Comparison of ENCODE assay signal across 8 mouse cellular contexts in the genomic region with DNA sequence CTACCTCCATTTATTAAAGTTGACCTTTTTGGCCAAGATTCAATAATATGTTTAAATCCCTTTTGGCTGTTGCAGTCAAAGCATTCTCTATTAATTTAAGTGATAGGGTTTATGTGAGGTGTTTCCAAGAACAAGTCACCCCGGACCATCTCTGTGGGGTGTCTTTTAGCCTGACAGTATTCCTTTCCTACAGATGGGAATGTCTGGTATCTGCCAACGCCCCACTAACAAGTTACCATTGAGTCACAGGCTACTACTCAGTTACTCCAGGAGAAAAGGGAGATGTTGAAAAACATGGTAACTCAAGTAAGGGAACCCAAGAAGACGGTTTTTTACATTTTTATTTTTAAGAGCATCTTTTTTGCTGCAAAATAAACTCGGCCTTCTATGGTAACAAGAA. TPM values are rescaled to one million over a fixed set of nuclear protein-coding genes. Genes with fewer than 3 reads are reported as not detected.
DNase-seq lines count a peak whose midpoint lies in the region; ATAC-seq and TF ChIP-seq lines count a peak whose summit lies in the region.

No protein-coding gene starts in this region.

- no peaks in the 10 kb centered on the region for H3K9me3 ChIP-seq in forebrain, embryonic 11.5 days (ENCODE audit: control insufficient read depth, low read length)
- no peaks in the 10 kb centered on the region for H3K9me3 ChIP-seq in limb, embryonic 10.5 days (replicated peaks)
- H3K9me3 ChIP-seq in neural tube, embryonic 12.5 days = no peaks in the 10 kb centered on the region

- H3K79me2 ChIP-seq in liver, adult 2 months (ENCODE audit: control insufficient read depth, insufficient read depth, low read length) = peaks cover 21% of the 10 kb centered on the region

- H3K4me3 ChIP-seq in liver, adult 2 months (ENCODE audit: insufficient read depth, low read depth, low read length) = 0 out of 2 replicates have a peak overlapping the region, but pooled peaks have one; percentile 95
- peak overlapping the region; percentile 92 for H3K4me3 ChIP-seq in forebrain, embryonic 11.5 days (ENCODE audit: low read depth, low read length)
- H3K4me3 ChIP-seq in limb, embryonic 10.5 days = peak overlapping the region; percentile 96
- H3K4me3 ChIP-seq in neural tube, embryonic 12.5 days = peak overlapping the region; percentile 96

- TF ChIP-seq POLR2A in liver, adult 2 months (IDR thresholded peaks at IDR 0.05; ENCODE audit: extremely low read depth, insufficient read depth, low read length) = no peak

- no peak overlapping the region for H3K9ac ChIP-seq in liver, adult 2 months (ENCODE audit: low read depth, low read length)
- H3K9ac ChIP-seq in forebrain, embryonic 11.5 days (ENCODE audit: low read length) = peak overlapping the region; percentile 87
- H3K9ac ChIP-seq in neural tube, embryonic 12.5 days = peak overlapping the region; percentile 96; the same call in 1 of the 2 replicates

- ATAC-seq in forebrain, embryonic 11.5 days (replicated peaks; ENCODE audit: low FRiP score) = no peak
- ATAC-seq in neural tube, embryonic 12.5 days (ENCODE audit: low FRiP score, low read depth) = no peak
- ATAC-seq in erythroid progenitor cell, adult 5-6 weeks (replicated peaks; ENCODE audit: low FRiP score, poor library complexity, severe bottlenecking) = no peak

- H3K27ac ChIP-seq in liver, adult 2 months (replicated peaks; ENCODE audit: insufficient read depth, low read depth, low read length) = peak overlapping the region; percentile 79
- no peak overlapping the region for H3K27ac ChIP-seq in forebrain, embryonic 11.5 days (ENCODE audit: low read depth, low read length)
- peak overlapping the region; percentile 98 for H3K27ac ChIP-seq in limb, embryonic 10.5 days
- no peak overlapping the region for H3K27ac ChIP-seq in neural tube, embryonic 12.5 days

- no peaks in the 10 kb centered on the region for H3K27me3 ChIP-seq in liver, adult 2 months (ENCODE audit: control insufficient read depth, insufficient read depth, low read length)
- H3K27me3 ChIP-seq in forebrain, embryonic 11.5 days (ENCODE audit: control insufficient read depth, insufficient read depth, low read length) = no peaks in the 10 kb centered on the region
- H3K27me3 ChIP-seq in limb, embryonic 10.5 days (ENCODE audit: low read depth, poor library complexity, severe bottlenecking) = no peaks in the 10 kb centered on the region
- no peaks in the 10 kb centered on the region for H3K27me3 ChIP-seq in neural tube, embryonic 12.5 days (replicated peaks)

- DNase-seq in liver, adult 2 months (ENCODE audit: extremely low read depth, low read depth, low spot score) = no peak
- no peak for DNase-seq in liver
- no peak for DNase-seq in forebrain, embryonic 11.5 days (ENCODE audit: low spot score)
- no peak for DNase-seq in limb, embryonic 10.5 days (ENCODE audit: low spot score)
- no peak for DNase-seq in cerebellum, adult 18-20 months
- DNase-seq in thymus, postnatal 0 days (ENCODE audit: low spot score) = no peak

- H3K4me1 ChIP-seq in liver, adult 2 months (ENCODE audit: control insufficient read depth, insufficient read depth, low read length) = peaks cover 11% of the 10 kb centered on the region
- peaks cover 3% of the 10 kb centered on the region; the same call in 1 of the 2 replicates for H3K4me1 ChIP-seq in forebrain, embryonic 11.5 days (replicated peaks; ENCODE audit: control insufficient read depth, insufficient read depth, low read length)
- peaks cover 20% of the 10 kb centered on the region for H3K4me1 ChIP-seq in limb, embryonic 10.5 days
- H3K4me1 ChIP-seq in neural tube, embryonic 12.5 days = peaks cover 23% of the 10 kb centered on the region

- peak overlapping the region; percentile 90 for H3K4me2 ChIP-seq in forebrain, embryonic 11.5 days (ENCODE audit: low read depth, low read length, severe bottlenecking)
- peak overlapping the region; percentile 86 for H3K4me2 ChIP-seq in neural tube, embryonic 12.5 days (replicated peaks)

- 61% methylated on average over 4 of the region's 4 CpGs for WGBS in liver, adult 2 months
- WGBS in forebrain, embryonic 11.5 days = 70% methylated on average over 4 of the region's 4 CpGs
- 64% methylated on average over 4 of the region's 4 CpGs for WGBS in limb, embryonic 10.5 days
- WGBS in neural tube, embryonic 12.5 days = 55% methylated on average over 4 of the region's 4 CpGs

- TF ChIP-seq CTCF in liver, adult 2 months (IDR thresholded peaks at IDR 0.05; ENCODE audit: low read depth, low read length) = no peak

- peaks cover 11% of the 10 kb centered on the region for H3K36me3 ChIP-seq in liver, adult 2 months (ENCODE audit: control insufficient read depth, insufficient read depth, low read length)
- no peaks in the 10 kb centered on the region for H3K36me3 ChIP-seq in forebrain, embryonic 11.5 days (ENCODE audit: control insufficient read depth, insufficient read depth, low read length)
- H3K36me3 ChIP-seq in limb, embryonic 10.5 days = peaks cover 47% of the 10 kb centered on the region
- H3K36me3 ChIP-seq in neural tube, embryonic 12.5 days = peaks cover 32% of the 10 kb centered on the region

RNA-seq across cellular contexts. Expression of gene Pcsk7, which starts 1.1 kb away (rescaled TPM):
- total RNA-seq in liver, adult 2 months (2014; rRNA removed) = 26.7 and 29.3 TPM in 2 replicates
- polyA plus RNA-seq in liver, adult 2 months (2012; rRNA removed) = 19.0 and 27.7 TPM in 2 replicates
- 17.9 and 18.8 TPM in 2 replicates for polyA plus RNA-seq in forebrain, embryonic 11.5 days (2014; fragmentation: Nextera tagmentation; extraction: Ambion mirVana)
- polyA plus RNA-seq in limb, embryonic 10.5 days (2016; fragmentation: Nextera tagmentation; extraction: Ambion mirVana) = 17.3 and 23.5 TPM in 2 replicates
- 27.5 and 28.3 TPM in 2 replicates for polyA plus RNA-seq in neural tube, embryonic 12.5 days (2016; fragmentation: Nextera tagmentation; extraction: Ambion mirVana)
- total RNA-seq in erythroid progenitor cell, adult 5-6 weeks (2015; ENCODE audit: low replicate concordance) = 7.6 and 13.4 TPM in 2 replicates
- 10.1 and 12.5 TPM in 2 replicates for total RNA-seq in erythroid progenitor cell, adult 5-6 weeks (2017; ENCODE audit: low replicate concordance)
- polyA plus RNA-seq in thymus, postnatal 0 days (2015; fragmentation: Nextera tagmentation; extraction: Ambion mirVana) = 24.2 and 31.3 TPM in 2 replicates

RNA-seq across cellular contexts. Expression of gene Rnf214, which starts 1.5 kb away (rescaled TPM):
- 16.3 and 18.5 TPM in 2 replicates for total RNA-seq in liver, adult 2 months (2014; rRNA removed)
- polyA plus RNA-seq in liver, adult 2 months (2012; rRNA removed) = 11.2 and 12.4 TPM in 2 replicates
- 80.6 and 90.6 TPM in 2 replicates for polyA plus RNA-seq in forebrain, embryonic 11.5 days (2014; fragmentation: Nextera tagmentation; extraction: Ambion mirVana)
- polyA plus RNA-seq in limb, embryonic 10.5 days (2016; fragmentation: Nextera tagmentation; extraction: Ambion mirVana) = 52.0 and 61.2 TPM in 2 replicates
- 81.9 and 94.9 TPM in 2 replicates for polyA plus RNA-seq in neural tube, embryonic 12.5 days (2016; fragmentation: Nextera tagmentation; extraction: Ambion mirVana)
- 11.5 and 28.9 TPM in 2 replicates for total RNA-seq in erythroid progenitor cell, adult 5-6 weeks (2015; ENCODE audit: low replicate concordance)
- 71.4 and 81.8 TPM in 2 replicates for total RNA-seq in erythroid progenitor cell, adult 5-6 weeks (2017; ENCODE audit: low replicate concordance)
- 27.0 and 35.6 TPM in 2 replicates for polyA plus RNA-seq in thymus, postnatal 0 days (2015; fragmentation: Nextera tagmentation; extraction: Ambion mirVana)

RNA-seq across cellular contexts. Expression of gene Tagln, which starts 30.7 kb away (rescaled TPM):
- 5.3 and 5.4 TPM in 2 replicates for total RNA-seq in liver, adult 2 months (2014; rRNA removed)
- 6.3 and 7.2 TPM in 2 replicates for polyA plus RNA-seq in liver, adult 2 months (2012; rRNA removed)
- 22.0 and 26.5 TPM in 2 replicates for polyA plus RNA-seq in forebrain, embryonic 11.5 days (2014; fragmentation: Nextera tagmentation; extraction: Ambion mirVana)
- polyA plus RNA-seq in limb, embryonic 10.5 days (2016; fragmentation: Nextera tagmentation; extraction: Ambion mirVana) = 4.7 and 6.0 TPM in 2 replicates
- polyA plus RNA-seq in neural tube, embryonic 12.5 days (2016; fragmentation: Nextera tagmentation; extraction: Ambion mirVana) = 10.1 and 11.1 TPM in 2 replicates
- total RNA-seq in erythroid progenitor cell, adult 5-6 weeks (2015; ENCODE audit: low replicate concordance) = not detected in 2 replicates
- total RNA-seq in erythroid progenitor cell, adult 5-6 weeks (2017; ENCODE audit: low replicate concordance) = not detected in 2 replicates
- 13.0 and 16.2 TPM in 2 replicates for polyA plus RNA-seq in thymus, postnatal 0 days (2015; fragmentation: Nextera tagmentation; extraction: Ambion mirVana)

RNA-seq across cellular contexts. Expression of gene Sidt2, which starts 49.9 kb away (rescaled TPM):
- total RNA-seq in liver, adult 2 months (2014; rRNA removed) = 48.9 and 60.9 TPM in 2 replicates
- 330 and 511 TPM in 2 replicates for polyA plus RNA-seq in liver, adult 2 months (2012; rRNA removed)
- polyA plus RNA-seq in forebrain, embryonic 11.5 days (2014; fragmentation: Nextera tagmentation; extraction: Ambion mirVana) = 21.2 and 28.5 TPM in 2 replicates
- 26.0 and 28.6 TPM in 2 replicates for polyA plus RNA-seq in limb, embryonic 10.5 days (2016; fragmentation: Nextera tagmentation; extraction: Ambion mirVana)
- 41.2 and 42.1 TPM in 2 replicates for polyA plus RNA-seq in neural tube, embryonic 12.5 days (2016; fragmentation: Nextera tagmentation; extraction: Ambion mirVana)
- total RNA-seq in erythroid progenitor cell, adult 5-6 weeks (2015; ENCODE audit: low replicate concordance) = 16.3 and 20.5 TPM in 2 replicates
- total RNA-seq in erythroid progenitor cell, adult 5-6 weeks (2017; ENCODE audit: low replicate concordance) = 17.2 and 22.2 TPM in 2 replicates
- 58.0 and 64.2 TPM in 2 replicates for polyA plus RNA-seq in thymus, postnatal 0 days (2015; fragmentation: Nextera tagmentation; extraction: Ambion mirVana)

Comparison
In these comparisons a context has a peak if more than half of its experiments do, and no peak if none do; other contexts are left out.
1. H3K27ac ChIP-seq: peak in liver, adult 2 months (single experiment) and limb, embryonic 10.5 days (single experiment); none in forebrain, embryonic 11.5 days (single experiment) and neural tube, embryonic 12.5 days (single experiment).
2. Peak in every context shown above with its lines, with median percentiles within 50 percentile points of each other: H3K4me3 ChIP-seq.